Mouse (Mus musculus): Measurements from ENCODE around the gene Pkp3.

- TF ChIP-seq CTCF (IDR thresholded peaks at IDR 0.05; ENCODE audit: insufficient read depth, low read depth, low read length): no peak
- TF ChIP-seq POLR2A (IDR thresholded peaks at IDR 0.05; ENCODE audit: insufficient read depth, low read depth, low read length): no peak
Measured at GRCm38 (mm10) chr7:141121051-141121531, 43.1 kb downstream of the Pkp3 start.
